Comparison of ENCODE assay signal across 21 mouse cellular contexts in the genomic region with DNA sequence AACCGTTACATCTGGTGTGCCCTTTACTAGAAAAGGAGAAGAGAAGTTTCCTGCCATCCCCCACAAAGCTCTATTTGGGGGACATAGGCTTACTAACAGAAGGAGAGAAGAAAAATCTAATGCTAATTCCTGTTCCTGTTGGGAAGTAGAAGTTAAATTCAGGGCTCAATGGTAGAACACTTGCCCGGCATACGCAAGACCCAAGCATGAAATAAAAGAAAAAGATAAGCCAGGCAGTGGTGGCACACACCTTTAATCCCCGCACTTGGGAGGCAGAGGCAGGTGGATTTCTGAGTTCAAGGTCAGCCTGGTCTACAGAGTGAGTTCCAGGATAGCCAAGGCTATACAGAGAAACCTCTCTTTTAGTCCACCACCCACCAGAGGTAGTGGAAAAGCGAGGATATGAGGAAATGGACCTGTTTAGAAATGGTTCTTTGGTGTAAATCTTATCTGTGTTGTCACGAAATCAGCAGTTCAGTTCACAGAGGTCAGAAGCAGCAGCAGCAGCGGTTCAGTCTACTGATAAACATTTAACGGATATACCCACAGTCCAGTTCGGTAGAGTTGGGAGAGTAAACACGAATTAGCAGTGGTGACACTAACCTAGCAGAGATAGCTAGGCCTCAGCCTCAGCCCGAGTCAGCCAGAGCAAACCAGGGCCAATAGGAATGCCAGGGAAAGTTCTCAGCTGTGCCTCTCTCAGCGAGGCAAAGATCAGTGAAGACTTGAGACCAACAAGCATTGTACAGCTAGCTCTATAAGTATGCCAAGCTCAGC. TPM values are rescaled to one million over a fixed set of nuclear protein-coding genes. Genes with fewer than 3 reads are reported as not detected.
A peak's percentile ranks its signal among the peaks of the same experiment; 100 is the strongest.
DNase-seq lines count a peak whose midpoint lies in the region; ATAC-seq and TF ChIP-seq lines count a peak whose summit lies in the region.
"Had no signal": no experiment of that assay in that cellular context is flagged by ENCODE, and none has a peak within 500 bp of the region (broad histone marks: within the 10 kb centered on the region; RNA-seq: fewer than 3 reads in every experiment).

No protein-coding gene starts in this region.

- no peak for DNase-seq in G1E (ENCODE audit: low spot score)
- DNase-seq in yolk sac, embryonic 10.5 days (ENCODE audit: low spot score): peak; percentile 79
- DNase-seq in gastrocnemius, adult 8-10 months (ENCODE audit: low spot score in 2 of 2): no peak
- DNase-seq in adrenal gland, postnatal 10 days: no peak
- DNase-seq: adrenal gland, adult 8-10 months; cerebellum, adult 11-12 months; cerebellum, adult 9-10 months; cerebellum, postnatal 36 days; forebrain, postnatal 0 days; gastrocnemius, postnatal 14 days; heart, adult 2 months; heart, postnatal 14 days had no signal

- peaks cover 11% of the 10 kb centered on the region for H3K4me1 ChIP-seq in G1E (ENCODE audit: insufficient read depth, low read depth, low read length)
- no peaks in the 10 kb centered on the region; the same call in 1 of the 2 replicates for H3K4me1 ChIP-seq in bone marrow, adult 2 months (ENCODE audit: control insufficient read depth, insufficient read depth, low read length)
- H3K4me1 ChIP-seq: embryonic facial prominence, embryonic 13.5 days; forebrain, embryonic 13.5 days; heart, embryonic 15.5 days; hindbrain, embryonic 13.5 days had no signal

- peak; percentile 49; the same call in 1 of the 2 replicates for ATAC-seq in G1E (ENCODE audit: extremely low read depth, insufficient number of reproducible peaks, low FRiP score, poor library complexity, severe bottlenecking)
- peak; percentile 62 for ATAC-seq in megakaryocyte, adult 5-6 weeks (ENCODE audit: poor library complexity, severe bottlenecking)
- ATAC-seq: forebrain, embryonic 13.5 days; forebrain, postnatal 0 days had no signal

- TF ChIP-seq POLR2A in bone marrow, adult 2 months (IDR thresholded peaks at IDR 0.05; ENCODE audit: borderline replicate concordance, control insufficient read depth, low read depth, low read length): no peak

- H3K27ac ChIP-seq in bone marrow, adult 2 months (ENCODE audit: control insufficient read depth, insufficient read depth, low read depth, low read length, poor library complexity): peak overlapping the region; percentile 61; the same call in 1 of the 2 replicates
- H3K27ac ChIP-seq: embryonic facial prominence, embryonic 13.5 days; forebrain, embryonic 13.5 days; heart, adult 2 months; heart, embryonic 15.5 days; hindbrain, embryonic 13.5 days had no signal

- H3K36me3 ChIP-seq in G1E (replicated peaks): no peaks in the 10 kb centered on the region
- H3K36me3 ChIP-seq: embryonic facial prominence, embryonic 13.5 days; heart, embryonic 15.5 days; hindbrain, embryonic 13.5 days had no signal

- H3K9me3 ChIP-seq in G1E (replicated peaks): no peaks in the 10 kb centered on the region
- H3K9me3 ChIP-seq: forebrain, embryonic 13.5 days; heart, embryonic 15.5 days; hindbrain, embryonic 13.5 days had no signal

- peaks cover 14% of the 10 kb centered on the region for H3K27me3 ChIP-seq in G1E (ENCODE audit: insufficient read depth, low read length)
- H3K27me3 ChIP-seq: CH12.LX; embryonic facial prominence, embryonic 13.5 days; forebrain, embryonic 13.5 days; heart, embryonic 15.5 days; hindbrain, embryonic 13.5 days had no signal

- H3K4me3 ChIP-seq in G1E (ENCODE audit: low read depth, low read length): no peak overlapping the region
- H3K4me3 ChIP-seq in bone marrow, adult 2 months (replicated peaks; ENCODE audit: control insufficient read depth, low read depth, low read length): no peak overlapping the region
- H3K4me3 ChIP-seq: embryonic facial prominence, embryonic 13.5 days; forebrain, embryonic 13.5 days; heart, adult 2 months; heart, embryonic 15.5 days; hindbrain, embryonic 13.5 days had no signal

- WGBS in bone marrow, adult 2 months: 63% methylated on average over 12 of the region's 12 CpGs

- TF ChIP-seq CTCF in G1E (IDR thresholded peaks at IDR 0.05; ENCODE audit: low read depth, low read length): no peak
- TF ChIP-seq CTCF in bone marrow, adult 2 months (IDR thresholded peaks at IDR 0.05; ENCODE audit: control insufficient read depth, insufficient read depth, low read length): no peak

RNA-seq across cellular contexts. Expression of gene Mat2a, which starts 40.5 kb away (rescaled TPM):
- total RNA-seq in G1E (2014; fragmentation: Nextera tagmentation) (355 and 414 TPM in 2 replicates), G1E (2017) (275 and 294 TPM in 2 replicates)
- 24.9 and 34.2 TPM in 2 replicates for polyA plus RNA-seq in G1E (2012)
- 69.9 and 85.8 TPM in 2 replicates for polyA plus RNA-seq in bone marrow, adult 2 months (2011; ENCODE audit: insufficient read depth, insufficient read length, low replicate concordance, missing spikeins)
- 181 and 183 TPM in 2 replicates for total RNA-seq in megakaryocyte, adult 5-6 weeks (2015)
- total RNA-seq in megakaryocyte, adult 5-6 weeks (2017): 95.4 and 105 TPM in 2 replicates
- total RNA-seq in gastrocnemius, adult 8-10 months (2022): 100 to 1,000 TPM in 2 of 4 experiments, 10 to 100 TPM in 2; 78.0 to 122 (median 99.0) TPM
- 100 to 1,000 TPM; 225 to 245 TPM for total RNA-seq in adrenal gland, postnatal 10 days (2021)

RNA-seq across cellular contexts. Expression of gene Sh2d6, which starts 41.7 kb away (rescaled TPM):
- not detected in 2 replicates for total RNA-seq in G1E (2014; fragmentation: Nextera tagmentation)
- 0.16 TPM in 1 of 2 replicates, not detected in the other for total RNA-seq in G1E (2017)
- not detected in 2 replicates for polyA plus RNA-seq in G1E (2012)
- polyA plus RNA-seq in bone marrow, adult 2 months (2011; ENCODE audit: insufficient read depth, insufficient read length, low replicate concordance, missing spikeins): not detected in 2 replicates
- 0.25 TPM in 1 of 2 replicates, not detected in the other for total RNA-seq in megakaryocyte, adult 5-6 weeks (2015)
- total RNA-seq in megakaryocyte, adult 5-6 weeks (2017): 0.18 TPM in 1 of 2 replicates, not detected in the other
- total RNA-seq in gastrocnemius, adult 8-10 months (2022): under 1 TPM; 0.29 to 0.61 (median 0.40) TPM
- total RNA-seq in adrenal gland, postnatal 10 days (2021): under 1 TPM; 0.27 to 0.48 TPM
- total RNA-seq: heart, adult 2 months; hematopoietic stem cell, adult 5-6 weeks had no signal
- polyA plus RNA-seq: heart, embryonic 11.5 days; heart, embryonic 15.5 days had no signal
